Mouse (Mus musculus): ENCODE results near the gene Npffr2. TPM values are rescaled to one million over a fixed set of nuclear protein-coding genes. Genes with fewer than 3 reads are reported as not detected.

The Npffr2 gene
- polyA plus RNA-seq, 1 experiment from 2014 or later, result 0.11 TPM

- Histone ChIP-seq H3K9ac (ENCODE audit: low read depth, low read length) (no peak overlapping the region), H3K36me3 (ENCODE audit: insufficient read depth, low read length) (no peaks in the 10 kb centered on the region), H3K4me2 (ENCODE audit: low read length) (no peak overlapping the region)
These were observed 85.0 kb downstream of the Npffr2 start for GRCm38 (mm10) chr5:89612262-89612661.

GRCm38 (mm10) chr5:89631599-89631998 is 104.4 kb downstream of the Npffr2 start:
- ATAC-seq (replicated peaks; ENCODE audit: low FRiP score, low read depth) (no peak), DNase-seq (ENCODE audit: low spot score) (peak; percentile 8)
- WGBS, result 41% methylated on average over 1 of the region's 1 CpGs
- Histone ChIP-seq H3K4me3 (replicated peaks; ENCODE audit: low read depth, low read length) (no peak overlapping the region), H3K9me3 (replicated peaks; ENCODE audit: low read length) (no peaks in the 10 kb centered on the region), H3K27ac (no peak overlapping the region), H3K4me1 (replicated peaks; ENCODE audit: insufficient read depth, low read length) (no peaks in the 10 kb centered on the region), H3K4me2 (ENCODE audit: low read length) (no peak overlapping the region), H3K27me3 (ENCODE audit: insufficient read depth, low read length) (no peaks in the 10 kb centered on the region), H3K9ac (ENCODE audit: low read depth, low read length) (no peak overlapping the region), H3K36me3 (ENCODE audit: insufficient read depth, low read length) (no peaks in the 10 kb centered on the region)
- no peak for TF ChIP-seq CTCF (IDR thresholded peaks at IDR 0.05; ENCODE audit: low read depth)

More at GRCm38 (mm10) chr5:89612262-89612661, 85.0 kb downstream of the Npffr2 start:
- TF ChIP-seq CTCF (IDR thresholded peaks at IDR 0.05; ENCODE audit: low read depth), result no peak
- no peak overlapping the region for H3K4me3 ChIP-seq (replicated peaks; ENCODE audit: low read depth, low read length)
- no peaks in the 10 kb centered on the region for H3K9me3 ChIP-seq (replicated peaks; ENCODE audit: low read length)
- ATAC-seq (replicated peaks; ENCODE audit: low FRiP score, low read depth) (no peak), DNase-seq (ENCODE audit: low spot score) (no peak)
- H3K27ac ChIP-seq, result no peak overlapping the region
- no peaks in the 10 kb centered on the region for H3K27me3 ChIP-seq (ENCODE audit: insufficient read depth, low read length)
- no peaks in the 10 kb centered on the region for H3K4me1 ChIP-seq (replicated peaks; ENCODE audit: insufficient read depth, low read length)
- WGBS, result 67% methylated on average over 6 of the region's 6 CpGs

Other genes starting within 250 kb of the Npffr2 start
- gene Gc, start 69.5 kb upstream of the Npffr2 start, polyA plus RNA-seq (2015; fragmentation: Nextera tagmentation; extraction: Ambion mirVana), result 2.2 and 2.6 TPM in 2 replicates